Mouse (Mus musculus) adrenal gland, postnatal 36 days (tissue): Measurements from ENCODE around the gene Osbpl5. TPM values are rescaled to one million over a fixed set of nuclear protein-coding genes. Genes with fewer than 3 reads are reported as not detected.

ENCODE experiments used
- DNase-seq, 2 experiments: peaks; one replicate each; pipeline ENCODE4 v3.0.0; 2021; ENCODE audit warnings: mixed read lengths in 1 of 2
- long read RNA-seq, 2 experiments: library from polyadenylated mRNA; stranded (forward); transcript quantifications; one replicate each; pipeline ENCODE4 v2.0.0; 2021; ENCODE audit warnings: borderline sequencing depth in 2 of 2
- total RNA-seq, 2 experiments: library from RNA; stranded (reverse); gene quantifications; 2 replicates each; pipeline ENCODE4 v1.2.3; 2021

The Osbpl5 gene
- 10 to 100 TPM; 29.6 to 32.4 TPM for total RNA-seq
- long read RNA-seq, experiment 1, transcript Osbpl5-202 (22 exons, 3,775 nt): major isoform, 14 of 27 reads
- long read RNA-seq, experiment 1, partial matches to known transcripts: 11 of 27 reads
- long read RNA-seq, experiment 1, other reads (novel, unspliced or antisense): 2 of 27 reads
- long read RNA-seq, experiment 2, transcript Osbpl5-202 (22 exons, 3,775 nt): major isoform, 6 of 8 reads
- long read RNA-seq, experiment 2, partial matches to known transcripts: 1 of 8 reads
- long read RNA-seq, experiment 2, other reads (novel, unspliced or antisense): 1 of 8 reads

DNA sequence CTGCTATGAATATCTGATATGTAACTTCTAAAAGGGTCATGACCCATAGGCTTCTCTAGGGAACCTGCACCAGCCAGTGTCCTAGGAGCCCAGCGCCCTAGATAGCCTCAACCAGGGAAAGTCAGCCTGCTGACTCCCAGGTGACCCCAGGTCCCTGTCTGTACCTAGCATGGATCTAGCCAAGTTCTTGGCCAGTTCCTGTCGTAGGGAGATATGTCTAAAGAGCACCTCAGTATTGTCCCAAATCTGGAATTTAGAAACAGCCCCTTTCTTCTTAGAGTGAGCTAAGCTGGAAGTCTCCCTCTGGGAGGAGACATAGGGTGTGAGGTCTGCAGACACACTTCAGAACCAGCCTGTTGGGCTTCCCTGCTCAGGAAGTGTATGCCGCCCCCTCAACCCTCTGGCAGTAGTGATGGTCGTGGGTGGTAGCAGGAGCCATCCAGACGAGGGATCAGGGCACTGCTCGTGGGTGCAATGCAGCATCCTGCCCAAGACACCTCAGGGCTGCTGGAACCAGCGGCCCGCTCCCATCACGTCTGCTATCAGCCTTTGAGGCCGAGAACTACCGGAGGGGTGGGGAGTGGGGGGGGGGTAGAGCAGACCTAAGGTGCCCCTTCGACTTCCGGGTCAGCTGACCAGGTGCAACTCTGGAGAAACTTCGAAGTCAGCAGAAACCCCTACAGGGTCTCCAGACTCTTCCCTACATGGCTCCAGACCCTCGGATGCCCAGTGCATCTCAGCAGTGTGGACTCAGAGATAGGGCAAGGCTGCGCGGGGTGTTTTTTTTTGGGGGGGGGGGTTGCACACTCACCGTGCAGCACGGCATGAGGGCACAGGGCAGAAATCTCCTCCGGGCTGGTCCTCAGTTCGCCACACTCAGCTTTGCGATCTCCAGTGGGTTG is at the start of gene Osbpl5:
Osbpl5 (minus strand) TSS at position 861 of the 902 bp plus-strand sequence.
- no peak for DNase-seq

GRCm38 (mm10) chr7:143805199-143805624 is 48.4 kb upstream of the Osbpl5 start:
- no peak for DNase-seq

DNA sequence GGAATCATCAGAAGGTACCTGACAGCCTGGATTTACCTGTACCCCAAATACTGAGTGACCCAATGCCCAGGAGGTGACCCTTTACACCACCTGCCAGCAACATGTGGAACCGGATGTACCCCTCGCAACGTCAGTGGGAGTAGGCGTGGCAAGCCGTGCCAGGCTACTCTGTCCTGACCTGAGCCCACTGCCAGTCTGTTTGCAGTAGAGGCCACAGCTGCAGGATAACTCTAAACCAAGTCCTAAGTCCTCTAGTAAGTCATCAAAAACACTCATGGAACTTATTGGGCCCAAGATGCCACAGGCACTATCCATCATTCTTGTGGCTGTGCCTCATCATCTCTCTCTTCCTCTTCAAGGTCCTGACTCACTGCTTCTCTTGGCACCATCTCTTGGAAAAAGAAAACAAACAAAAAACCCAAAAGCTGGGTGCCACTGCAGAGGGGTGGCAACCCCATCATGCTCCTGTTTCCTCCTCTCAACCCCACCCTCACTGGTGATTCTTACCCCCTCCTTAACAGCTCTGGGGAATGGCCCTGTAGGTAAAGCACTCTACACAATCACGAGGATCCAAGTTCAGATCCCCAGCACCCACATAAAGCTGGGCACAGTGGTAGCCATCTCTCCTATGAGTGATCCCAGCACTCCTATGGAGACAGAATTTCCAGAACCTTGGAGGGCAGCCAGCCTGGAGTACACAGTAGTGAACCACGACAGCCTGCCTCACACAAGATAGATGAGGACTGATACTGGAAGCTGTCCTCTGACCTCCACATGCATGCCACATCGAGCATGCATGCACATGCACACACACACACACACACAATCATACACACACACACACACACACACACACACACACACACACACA is 44.6 kb upstream of the Osbpl5 start:
- DNase-seq: peak in 1 of 2 experiments; percentile 55

DNA sequence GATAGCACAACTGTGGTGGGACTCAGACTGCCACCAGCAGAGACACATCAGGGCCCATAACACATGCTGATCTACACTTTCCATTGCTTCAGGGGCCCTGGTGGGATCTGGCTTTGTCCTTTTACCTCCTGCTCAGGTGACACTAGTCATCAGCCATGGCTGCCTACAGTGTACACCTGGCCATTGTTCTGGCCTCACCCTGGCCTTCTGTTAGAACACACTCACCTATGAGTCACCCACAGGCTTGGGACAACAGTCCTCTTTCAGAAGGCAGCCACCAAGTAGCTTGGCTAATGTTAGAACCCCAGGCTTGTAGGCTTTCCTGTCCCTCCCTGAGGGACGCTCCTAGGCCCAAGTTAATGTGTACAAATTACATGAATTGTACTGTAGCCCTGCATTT is 44.0 kb upstream of the Osbpl5 start:
- DNase-seq: no peak

DNA sequence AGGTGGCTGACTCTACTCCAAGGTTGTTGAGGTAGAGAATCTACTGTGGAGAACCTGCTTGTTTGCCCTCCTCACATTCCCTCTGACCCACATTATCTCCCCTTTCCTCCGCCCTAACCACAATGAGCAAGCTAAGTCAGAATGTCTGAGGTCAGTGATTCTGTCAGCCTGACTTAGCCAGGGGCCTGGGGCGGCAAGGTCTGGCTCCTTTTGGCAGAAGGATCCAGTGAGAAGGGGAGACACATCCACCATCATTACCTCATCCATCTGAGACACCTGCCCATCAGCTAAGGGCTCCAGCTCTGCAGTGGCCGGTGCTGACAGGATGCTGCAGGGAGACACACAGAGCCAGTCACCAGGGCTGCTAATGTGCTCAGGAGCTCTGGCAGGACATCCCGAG is 42.0 kb upstream of the Osbpl5 start:
- no peak for DNase-seq

- peak; percentile 63 to 73 for DNase-seq
Measured at GRCm38 (mm10) chr7:143793121-143793520, 36.3 kb upstream of the Osbpl5 start.

DNA sequence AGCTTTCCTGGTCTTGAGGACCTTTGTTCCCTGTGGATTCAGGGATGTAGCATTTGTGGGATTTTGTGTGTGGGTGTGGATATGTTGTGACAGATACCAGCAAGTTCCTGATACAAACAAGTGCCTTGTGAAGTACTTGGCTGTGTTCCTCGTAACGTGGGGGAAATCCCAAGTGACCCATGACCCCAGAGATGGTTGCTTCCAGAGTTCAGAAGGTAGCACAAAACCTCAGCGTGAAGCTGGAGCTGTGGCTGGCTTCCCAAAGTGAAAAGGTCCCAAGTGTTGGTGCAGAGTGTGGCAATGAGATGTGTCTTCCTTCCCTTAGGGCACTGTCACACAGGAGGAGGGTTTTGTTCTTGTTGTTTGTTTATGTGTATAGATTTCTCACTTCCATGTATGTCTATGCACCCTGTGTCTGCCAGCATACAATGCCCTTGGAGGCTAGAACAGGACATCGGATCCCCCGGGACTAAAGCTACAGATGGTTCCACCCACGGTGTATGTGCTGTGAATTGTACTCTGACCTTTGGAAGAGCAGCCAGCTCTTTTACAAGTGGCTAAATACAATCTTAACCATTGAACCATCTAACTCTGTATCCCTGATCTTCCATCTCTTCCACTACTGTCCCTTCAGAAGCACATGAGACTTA is 35.7 kb upstream of the Osbpl5 start:
- DNase-seq: no peak

DNA sequence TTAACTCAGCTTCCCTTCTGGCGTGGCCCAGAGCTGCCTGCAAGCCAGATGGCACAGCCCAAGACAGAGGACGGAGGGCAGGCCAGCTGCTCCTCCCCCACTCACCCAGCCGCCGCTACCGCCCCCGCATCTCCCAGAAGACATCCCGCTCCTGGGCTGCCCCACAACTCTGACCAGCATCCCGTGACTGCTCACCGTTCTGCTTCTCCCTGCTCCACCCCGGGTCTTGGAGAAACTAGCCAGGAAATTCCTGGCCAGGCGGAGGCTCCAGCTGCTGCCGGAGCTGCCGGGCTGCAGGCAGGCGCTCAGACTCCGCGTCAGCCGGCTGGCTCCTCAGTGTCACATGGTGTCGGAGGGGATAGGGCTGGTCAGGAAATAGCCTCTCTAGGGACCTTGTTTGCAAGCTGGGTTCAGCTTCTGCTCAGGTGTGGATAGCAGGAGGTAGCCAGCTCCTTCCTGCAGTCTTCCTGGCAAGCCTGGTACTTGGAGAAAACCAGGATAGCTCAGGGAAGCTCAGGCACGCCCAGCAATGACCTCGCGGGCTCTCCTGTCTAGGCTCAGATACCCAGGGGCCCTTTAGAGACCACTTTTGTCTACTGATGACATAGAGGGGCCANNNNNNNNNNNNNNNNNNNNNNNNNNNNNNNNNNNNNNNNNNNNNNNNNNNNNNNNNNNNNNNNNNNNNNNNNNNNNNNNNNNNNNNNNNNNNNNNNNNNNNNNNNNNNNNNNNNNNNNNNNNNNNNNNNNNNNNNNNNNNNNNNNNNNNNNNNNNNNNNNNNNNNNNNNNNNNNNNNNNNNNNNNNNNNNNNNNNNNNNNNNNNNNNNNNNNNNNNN is 27.4 kb upstream of the Osbpl5 start, which contains the start of gene Mrgpre:
Mrgpre (minus strand) TSS at position 505 of the 834 bp plus-strand sequence.
- DNase-seq: peak; percentile 77 to 80

DNA sequence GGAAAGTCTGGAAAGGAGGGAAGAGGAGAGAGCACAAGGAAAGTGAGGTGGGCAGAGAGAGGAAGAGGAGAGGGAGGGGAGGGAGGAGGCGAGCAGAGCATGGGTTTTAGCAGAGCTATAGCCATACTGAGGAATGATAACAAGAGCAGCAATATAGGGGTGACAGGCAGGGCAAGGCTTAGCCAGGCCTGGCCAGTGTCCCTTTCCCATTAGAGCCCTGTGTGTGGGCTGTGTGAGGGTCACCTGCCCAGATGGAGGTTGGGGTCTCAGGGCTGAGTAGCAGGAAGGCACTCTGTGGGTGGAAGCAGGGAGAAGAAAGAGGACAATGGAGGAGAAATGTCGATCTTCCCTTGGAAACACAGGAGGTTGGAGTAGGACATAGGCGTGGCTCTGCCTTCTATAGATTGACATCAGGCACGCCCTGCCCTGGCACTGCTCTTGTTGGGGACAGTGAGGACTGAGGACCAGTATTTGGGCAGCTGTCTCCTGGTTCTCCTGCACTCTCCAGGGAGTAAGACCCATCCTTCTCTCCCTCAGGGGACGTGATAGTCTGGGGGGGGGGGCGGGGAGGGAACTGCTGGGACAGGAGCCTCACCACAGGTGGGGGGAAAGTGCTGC is 26.7 kb upstream of the Osbpl5 start:
- no peak for DNase-seq

- DNase-seq: no peak
Measured at GRCm38 (mm10) chr7:143777375-143777774, 20.6 kb upstream of the Osbpl5 start.

GRCm38 (mm10) chr7:143776137-143776536 is 19.4 kb upstream of the Osbpl5 start:
- DNase-seq: no peak

DNA sequence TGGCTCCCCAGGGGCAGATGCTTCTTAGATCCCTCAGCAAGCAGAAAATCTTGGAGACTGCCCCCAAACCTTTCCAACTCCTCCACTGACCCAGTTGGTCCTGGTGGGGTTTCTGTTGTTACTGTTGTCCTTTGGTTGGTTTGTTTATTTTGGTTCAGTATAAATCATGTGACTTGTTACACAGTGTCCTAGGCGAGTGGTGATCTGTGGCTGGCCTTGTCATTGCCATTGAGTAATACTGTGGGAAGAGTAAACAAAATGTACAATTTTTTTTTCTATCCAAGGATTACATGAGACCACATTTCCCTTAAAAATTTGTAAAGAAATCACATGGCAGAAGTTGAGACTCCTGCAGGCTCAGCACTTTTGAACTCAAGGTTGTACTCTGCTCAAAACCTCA is 12.7 kb upstream of the Osbpl5 start:
- no peak for DNase-seq

DNA sequence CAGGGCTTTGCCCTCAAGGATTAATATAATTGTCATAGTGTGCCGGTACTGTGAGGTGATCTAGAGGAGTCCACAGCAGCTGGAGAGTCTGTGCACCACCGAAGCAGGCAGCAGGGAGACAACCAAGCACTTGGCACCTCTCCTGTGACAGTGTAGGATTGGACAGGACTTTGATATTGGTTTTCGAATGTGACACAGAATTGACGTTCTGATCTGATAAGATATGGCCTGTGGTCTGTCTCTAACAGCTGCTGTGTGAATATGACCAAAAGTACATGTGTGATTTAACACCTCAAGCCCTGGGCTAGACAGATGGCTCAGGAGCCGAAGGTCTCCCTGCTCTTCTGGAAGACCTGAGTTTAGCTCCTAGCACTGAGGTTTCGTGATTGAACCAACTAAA is 11.5 kb upstream of the Osbpl5 start:
- no peak for DNase-seq

- DNase-seq: no peak
Measured at GRCm38 (mm10) chr7:143766893-143767292, 10.1 kb upstream of the Osbpl5 start, which contains the start of gene Mrgprg. Gene Mrgprg, minus strand, starts transcription at chr7:143766993.

DNA sequence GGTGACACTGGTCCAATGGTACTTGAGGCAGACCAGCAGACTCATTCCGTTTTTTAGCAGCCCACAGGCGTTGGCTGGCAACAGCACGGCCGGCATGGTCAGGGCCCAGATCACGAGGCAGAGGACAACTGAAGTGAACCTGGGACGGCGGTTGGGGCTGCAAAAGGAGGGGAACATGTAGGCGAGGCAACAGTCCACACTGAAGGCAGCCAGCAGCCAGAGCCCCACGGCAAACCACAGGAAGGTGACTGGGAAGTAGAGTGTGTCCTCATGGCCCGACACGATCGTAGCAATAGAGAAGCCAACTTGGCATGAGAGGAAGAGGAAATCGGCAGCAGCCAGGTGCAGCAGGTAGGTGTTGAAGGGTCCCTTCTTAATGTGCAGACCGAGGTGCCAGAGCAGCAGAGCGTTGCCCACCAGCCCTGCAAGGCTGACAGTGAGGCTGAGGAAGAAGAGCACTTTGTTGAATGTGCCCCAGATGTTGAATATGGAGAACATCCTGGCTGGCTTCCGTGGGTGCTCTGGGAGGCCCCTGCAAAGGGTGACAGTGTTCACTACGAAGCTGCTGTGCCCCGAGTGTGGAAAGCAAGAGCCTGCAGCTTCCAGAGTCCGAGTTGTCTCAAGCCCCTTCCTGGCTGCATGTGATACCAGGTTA is 8.2 kb upstream of the Osbpl5 start:
- DNase-seq: no peak

DNA sequence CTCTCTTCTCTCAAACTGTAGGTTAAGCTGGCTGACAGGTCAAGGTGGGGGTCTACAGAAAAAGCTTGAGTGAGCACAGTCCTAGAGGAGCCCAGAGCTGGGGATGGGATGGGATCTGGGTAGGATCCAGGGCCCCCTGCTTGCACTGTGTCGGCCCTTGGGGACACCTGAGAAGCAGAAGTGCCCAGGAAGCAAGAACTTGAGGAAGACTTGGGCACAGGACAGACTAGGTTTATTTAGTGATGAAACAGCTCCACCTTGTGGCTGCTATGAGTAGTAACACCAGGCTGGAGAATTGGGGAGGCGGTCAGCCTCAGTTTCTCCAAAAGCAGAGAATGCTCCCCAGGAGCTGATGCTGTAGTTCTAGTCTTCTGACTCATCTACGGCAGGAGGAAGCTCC is 7.0 kb upstream of the Osbpl5 start:
- no peak for DNase-seq

DNA sequence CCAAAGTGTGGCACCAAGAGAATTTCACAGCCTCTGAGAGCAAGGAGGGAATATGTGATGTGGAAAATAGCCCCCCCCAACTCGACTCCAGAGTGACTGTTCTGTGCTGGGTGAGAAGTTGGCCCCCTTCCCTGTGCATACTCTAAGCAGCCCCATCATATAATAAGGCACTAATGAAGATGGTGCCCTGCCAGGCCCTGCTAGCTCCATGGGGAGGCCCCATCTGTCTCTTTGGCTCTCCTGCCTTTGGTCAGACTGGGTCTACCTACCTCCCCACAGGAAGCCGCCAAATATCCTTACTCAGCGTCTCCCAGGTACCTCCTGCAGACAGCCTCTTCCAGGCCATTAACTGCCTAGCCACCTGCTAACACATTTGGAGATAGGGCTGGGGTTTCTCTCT is 2.2 kb upstream of the Osbpl5 start:
- no peak for DNase-seq

- DNase-seq: no peak
Measured at GRCm38 (mm10) chr7:143757696-143758095, 911 bp upstream of the Osbpl5 start.

- DNase-seq: peak; percentile 87 to 88
Measured at GRCm38 (mm10) chr7:143757027-143757390, 224 bp upstream of the Osbpl5 start.
